Mouse (Mus musculus) heart, embryonic 10.5 days (tissue): ENCODE measurements around the gene Ing3. TPM values are rescaled to one million over a fixed set of nuclear protein-coding genes. Genes with fewer than 3 reads are reported as not detected.

Source experiments
- DNase-seq: peaks from one replicate; pipeline ENCODE4 v3.0.0-alpha.2; 2017; ENCODE audit warnings: low spot score
- H3K27ac ChIP-seq: fragments of 300-500 bp; sonication (generic); 2 replicates; pipeline ENCODE4 v1.5.1; 2016; ENCODE audit warnings: mild to moderate bottlenecking
- H3K27me3 ChIP-seq: fragments of 300-500 bp; sonication (generic); 2 replicates; pipeline ENCODE4 v1.6.1; 2016; ENCODE audit warnings: mild to moderate bottlenecking; ENCODE audit not compliant: poor library complexity, insufficient read depth, severe bottlenecking
- H3K36me3 ChIP-seq: fragments of 300-500 bp; sonication (generic); 2 replicates; pipeline ENCODE4 v1.6.1; 2016; ENCODE audit warnings: mild to moderate bottlenecking, moderate library complexity
- H3K4me1 ChIP-seq: fragments of 300-500 bp; sonication (generic); 2 replicates; pipeline ENCODE4 v1.6.1; 2016; ENCODE audit warnings: mild to moderate bottlenecking
- H3K4me3 ChIP-seq: fragments of 300-500 bp; sonication (generic); 2 replicates; pipeline ENCODE4 v1.5.1; 2016; ENCODE audit warnings: mild to moderate bottlenecking, moderate library complexity
- H3K9me3 ChIP-seq: fragments of 300-500 bp; sonication (generic); 2 replicates; pipeline ENCODE4 v1.6.1; 2016; ENCODE audit warnings: mild to moderate bottlenecking, moderate library complexity
- WGBS: fragments of 180-500 bp; shearing (Covaris S2); methylation state at CpG from one replicate; pipeline ENCODE4 v1.1.7; 2016; 5-methylcytosine and 5-hydroxymethylcytosine counted together
- polyA plus RNA-seq: library from polyadenylated mRNA; unstranded; fragments of >200 nt; fragmentation: Nextera tagmentation; extraction: Ambion mirVana; gene quantifications from 2 replicates; pipeline ENCODE4 v1.2.1, GENCODE M21; 2016

Ing3 gene
- polyA plus RNA-seq, 1 experiment from 2014 or later, result 38.7 TPM

DNA sequence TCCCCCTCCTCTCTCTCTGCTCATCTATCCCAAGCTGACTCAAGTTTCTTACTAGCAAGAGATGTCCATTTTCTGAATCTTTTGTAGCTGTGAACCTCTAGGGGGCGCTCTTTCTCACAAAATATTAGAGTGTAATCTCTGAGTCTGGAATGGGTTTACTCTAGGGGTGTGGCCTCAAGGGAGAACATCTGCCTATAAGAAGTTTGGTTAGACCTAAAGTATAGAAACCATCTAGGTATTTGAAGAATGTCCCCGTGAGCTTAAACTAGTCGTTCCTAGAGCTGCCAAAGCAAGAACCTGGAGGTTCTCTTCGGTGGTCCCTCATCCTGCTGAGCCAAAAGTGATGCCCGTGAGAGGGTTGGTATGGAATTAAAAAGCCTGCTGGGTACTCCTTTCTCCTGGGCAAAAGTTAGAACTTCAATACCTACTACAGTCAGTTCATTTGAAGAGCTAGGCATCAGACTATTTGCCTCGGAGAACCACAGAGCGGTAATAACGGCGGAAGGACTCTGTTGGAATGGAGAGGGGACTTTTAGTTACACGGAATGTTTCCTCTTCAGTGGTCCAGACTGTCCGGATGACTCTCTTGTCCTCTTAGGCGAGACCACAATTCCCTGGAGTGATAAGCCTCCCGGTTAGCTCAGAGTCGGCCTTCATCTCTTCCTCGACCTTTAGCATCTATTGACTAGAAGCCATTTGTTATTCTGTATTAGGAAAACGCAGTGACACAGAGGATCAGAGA is 35.8 kb downstream of the Ing3 start:
- Histone ChIP-seq H3K27me3 (peaks cover 3% of the 10 kb centered on the region; the same call in 1 of the 2 replicates), H3K27ac (peak overlapping the region; percentile 77), H3K36me3 (no peaks in the 10 kb centered on the region), H3K4me3 (peak overlapping the region; percentile 66), H3K4me1 (peaks cover 5% of the 10 kb centered on the region; the same call in 1 of the 2 replicates), H3K9me3 (no peaks in the 10 kb centered on the region)
- WGBS, result 11% methylated on average over 16 of the region's 16 CpGs
- no peak for DNase-seq

- WGBS, result under 1% methylated on average over 38 of the region's 38 CpGs
- no peak for DNase-seq
- Histone ChIP-seq H3K4me1 (peaks cover 5% of the 10 kb centered on the region; the same call in 1 of the 2 replicates), H3K4me3 (peak within 1 kb of the TSS; percentile 66), H3K36me3 (no peaks in the 10 kb centered on the region), H3K27ac (peak within 1 kb of the TSS; percentile 77), H3K27me3 (peaks cover 3% of the 10 kb centered on the region; the same call in 1 of the 2 replicates), H3K9me3 (no peaks in the 10 kb centered on the region)
Measured at GRCm38 (mm10) chr6:21985732-21986540, 36.6 kb downstream of the Ing3 start, which contains the start of gene Cped1. Cped1 (plus strand) TSS chr6:21985916.

- Histone ChIP-seq H3K4me3 (peak overlapping the region; percentile 66), H3K27ac (peak overlapping the region; percentile 77), H3K9me3 (no peaks in the 10 kb centered on the region), H3K4me1 (peaks cover 5% of the 10 kb centered on the region; the same call in 1 of the 2 replicates), H3K36me3 (no peaks in the 10 kb centered on the region), H3K27me3 (peaks cover 3% of the 10 kb centered on the region; the same call in 1 of the 2 replicates)
- no peak for DNase-seq
- WGBS, result 7% methylated on average over 24 of the region's 24 CpGs
Measured at GRCm38 (mm10) chr6:21986660-21987331, 37.4 kb downstream of the Ing3 start.

DNA sequence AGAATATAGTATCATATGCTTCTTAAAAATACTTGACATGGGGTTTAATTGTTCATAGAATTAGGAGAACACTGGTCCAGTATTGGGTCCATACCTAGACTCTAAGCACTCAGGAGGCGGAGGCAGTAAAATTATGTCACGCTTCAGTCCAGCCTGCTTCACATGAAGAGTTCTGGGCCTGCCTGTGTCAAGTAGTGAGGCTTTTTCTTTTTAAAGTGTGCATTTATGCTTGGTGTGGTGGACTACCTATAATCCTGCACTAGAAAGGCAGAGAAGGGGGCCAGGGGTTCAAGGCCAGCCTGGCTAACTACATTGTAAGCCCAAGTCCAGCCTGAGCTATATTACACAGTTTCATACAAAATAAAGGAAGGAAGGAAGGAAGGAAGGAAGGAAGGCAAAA is 38.2 kb downstream of the Ing3 start:
- DNase-seq, result no peak
- WGBS, result 87% methylated on average over 2 of the region's 2 CpGs
- H3K27ac ChIP-seq, result no peak overlapping the region

DNA sequence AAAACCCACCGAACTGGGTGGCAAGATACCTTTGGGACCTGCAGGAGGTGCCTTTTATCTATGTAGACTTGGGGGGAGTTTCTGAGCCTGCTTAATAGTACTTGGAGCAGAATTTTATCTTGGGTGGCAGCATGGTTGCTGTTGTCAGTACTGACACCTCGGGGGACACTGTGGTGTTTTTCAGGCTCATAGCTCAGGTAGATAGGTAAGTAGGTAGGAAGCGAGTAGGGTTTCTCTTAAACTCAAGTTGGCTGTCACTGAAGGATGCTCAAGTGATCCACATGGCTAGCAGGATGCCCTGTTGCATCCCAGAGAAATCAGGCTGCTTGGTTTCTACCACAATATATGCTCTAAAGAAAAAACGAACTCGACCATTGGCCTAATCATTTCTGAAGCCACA is 38.9 kb downstream of the Ing3 start:
- 80% methylated on average over 5 of the region's 5 CpGs for WGBS
- DNase-seq, result no peak
- no peak overlapping the region for H3K27ac ChIP-seq
- H3K4me1 ChIP-seq, result peaks cover 5% of the 10 kb centered on the region; the same call in 1 of the 2 replicates
- H3K9me3 ChIP-seq, result no peaks in the 10 kb centered on the region
- H3K36me3 ChIP-seq, result no peaks in the 10 kb centered on the region
- H3K27me3 ChIP-seq, result peaks cover 3% of the 10 kb centered on the region; the same call in 1 of the 2 replicates
- no peak overlapping the region for H3K4me3 ChIP-seq

More for the DNA sequence above, 38.2 kb downstream of the Ing3 start:
- H3K4me1 ChIP-seq, result peaks cover 5% of the 10 kb centered on the region; the same call in 1 of the 2 replicates
- H3K36me3 ChIP-seq, result no peaks in the 10 kb centered on the region
- no peaks in the 10 kb centered on the region for H3K9me3 ChIP-seq
- H3K27me3 ChIP-seq, result peaks cover 3% of the 10 kb centered on the region; the same call in 1 of the 2 replicates
- H3K4me3 ChIP-seq, result peak overlapping the region; percentile 66

DNA sequence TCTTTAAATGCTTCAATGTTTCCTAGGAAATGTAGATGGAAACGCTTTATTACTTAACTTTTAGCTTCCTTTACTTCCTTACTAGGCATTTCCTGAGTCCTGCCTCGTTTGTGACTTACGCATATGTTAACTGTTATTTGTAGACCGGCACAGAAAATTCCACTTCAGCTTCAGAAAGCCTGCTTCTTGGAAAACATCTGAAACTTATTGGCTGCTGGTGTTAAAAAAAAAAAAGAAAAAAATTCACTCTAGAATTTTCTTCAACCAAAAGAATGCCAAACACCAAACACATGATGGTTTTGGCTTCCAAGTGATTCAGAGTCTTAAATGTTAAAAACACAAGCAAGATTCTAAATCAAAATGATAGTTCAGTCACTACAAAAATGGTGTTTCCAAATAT is 39.7 kb downstream of the Ing3 start:
- no peak overlapping the region for H3K4me3 ChIP-seq
- H3K27ac ChIP-seq, result no peak overlapping the region
- peaks cover 5% of the 10 kb centered on the region; the same call in 1 of the 2 replicates for H3K4me1 ChIP-seq
- H3K36me3 ChIP-seq, result no peaks in the 10 kb centered on the region
- WGBS, result 69% methylated on average over 4 of the region's 4 CpGs
- H3K9me3 ChIP-seq, result no peaks in the 10 kb centered on the region
- DNase-seq, result no peak
- peaks cover 3% of the 10 kb centered on the region; the same call in 1 of the 2 replicates for H3K27me3 ChIP-seq

GRCm38 (mm10) chr6:21990181-21991135 is 41.1 kb downstream of the Ing3 start:
- 61% methylated on average over 9 of the region's 9 CpGs for WGBS
- Histone ChIP-seq H3K9me3 (no peaks in the 10 kb centered on the region), H3K4me1 (no peaks in the 10 kb centered on the region; the same call in 1 of the 2 replicates), H3K27me3 (peaks cover 3% of the 10 kb centered on the region; the same call in 1 of the 2 replicates), H3K4me3 (no peak overlapping the region), H3K27ac (no peak overlapping the region), H3K36me3 (no peaks in the 10 kb centered on the region)
- DNase-seq, result no peak

- Histone ChIP-seq H3K9me3 (no peaks in the 10 kb centered on the region), H3K27ac (no peak overlapping the region), H3K4me1 (no peaks in the 10 kb centered on the region; the same call in 1 of the 2 replicates), H3K36me3 (no peaks in the 10 kb centered on the region), H3K27me3 (peaks cover 3% of the 10 kb centered on the region; the same call in 1 of the 2 replicates), H3K4me3 (no peak overlapping the region)
- WGBS, result 74% methylated on average over 4 of the region's 4 CpGs
- no peak for DNase-seq
Measured at GRCm38 (mm10) chr6:21991151-21991550, 41.8 kb downstream of the Ing3 start.

DNA sequence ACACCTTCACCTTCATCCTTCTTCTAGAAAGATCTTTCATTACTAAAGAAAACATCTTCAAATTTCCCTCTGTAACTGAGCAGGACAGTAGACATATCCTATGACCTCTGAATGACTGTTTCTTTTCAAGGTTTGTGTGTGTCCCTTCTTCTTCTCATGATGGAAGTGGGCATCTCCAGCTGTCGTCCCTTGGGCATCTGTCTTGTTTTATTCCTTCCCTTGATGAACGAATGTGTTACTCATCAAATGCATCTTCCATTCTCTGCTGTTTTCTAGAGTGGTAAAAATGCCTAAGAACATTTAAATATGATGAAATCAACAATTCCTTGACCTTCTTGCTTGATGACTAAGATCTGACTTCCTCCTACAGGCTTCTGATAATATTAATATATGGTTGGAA is 43.7 kb downstream of the Ing3 start:
- Histone ChIP-seq H3K9me3 (no peaks in the 10 kb centered on the region), H3K4me3 (no peak overlapping the region), H3K27me3 (no peaks in the 10 kb centered on the region), H3K27ac (no peak overlapping the region), H3K4me1 (no peaks in the 10 kb centered on the region), H3K36me3 (no peaks in the 10 kb centered on the region)
- DNase-seq, result no peak
- WGBS, result 83% methylated on average over 2 of the region's 2 CpGs

DNA sequence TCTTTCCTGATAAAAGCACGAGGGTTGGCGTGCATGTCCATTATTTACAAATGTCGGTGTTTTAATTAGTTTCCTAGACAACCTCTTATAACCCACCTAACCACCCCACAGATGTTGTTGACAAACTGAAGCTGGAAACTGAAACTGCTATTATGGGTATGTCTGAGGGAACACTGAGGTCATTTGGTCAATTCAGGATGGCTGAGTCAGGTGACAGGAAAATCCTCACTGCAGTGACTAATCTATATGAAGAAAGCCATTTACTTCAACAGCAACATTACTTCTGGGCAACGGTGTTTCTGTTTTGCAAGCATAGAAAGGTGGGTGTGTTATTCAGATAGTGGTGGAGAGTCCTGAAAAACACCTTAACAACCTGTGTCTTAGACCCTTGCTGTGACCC is 48.8 kb downstream of the Ing3 start:
- Histone ChIP-seq H3K27me3 (no peaks in the 10 kb centered on the region), H3K9me3 (no peaks in the 10 kb centered on the region), H3K27ac (no peak overlapping the region), H3K36me3 (no peaks in the 10 kb centered on the region), H3K4me1 (peaks cover 22% of the 10 kb centered on the region), H3K4me3 (no peak overlapping the region)
- no peak for DNase-seq
- WGBS, result 52% methylated on average over 4 of the region's 4 CpGs

DNA sequence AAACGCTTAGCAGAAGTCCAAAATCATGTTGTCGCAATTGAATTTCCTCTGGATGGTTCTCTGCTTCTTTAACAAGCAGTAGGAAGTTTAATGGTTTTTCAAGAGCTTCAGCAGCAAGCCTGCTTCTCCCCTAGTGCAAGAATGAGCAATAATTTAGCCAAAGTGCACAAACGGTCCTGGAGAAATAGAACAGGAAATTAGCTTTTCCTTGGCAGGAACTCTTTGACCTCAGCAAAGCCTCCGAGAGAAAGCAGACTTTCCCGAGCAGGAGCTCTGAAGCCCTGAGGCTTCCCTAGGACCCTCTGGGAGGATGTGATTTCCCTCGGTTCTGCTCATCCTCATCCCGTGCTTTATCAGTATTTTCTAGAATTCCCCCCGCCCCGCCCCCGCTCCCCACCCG is 49.7 kb downstream of the Ing3 start:
- no peak for DNase-seq
- Histone ChIP-seq H3K4me1 (peaks cover 23% of the 10 kb centered on the region), H3K4me3 (peak overlapping the region; percentile 27; the same call in 1 of the 2 replicates), H3K9me3 (no peaks in the 10 kb centered on the region), H3K27ac (peak overlapping the region; percentile 44; the same call in 1 of the 2 replicates), H3K36me3 (no peaks in the 10 kb centered on the region), H3K27me3 (no peaks in the 10 kb centered on the region)
- 23% methylated on average over 11 of the region's 11 CpGs for WGBS
